Mouse (Mus musculus): Measurements from ENCODE around the gene Stx8.

- TF ChIP-seq CTCF (IDR thresholded peaks at IDR 0.05; ENCODE audit: extremely low read depth, insufficient read depth, low read length): no peak
- TF ChIP-seq POLR2A (IDR thresholded peaks at IDR 0.05; ENCODE audit: extremely low read depth, insufficient read depth, low read length): no peak
Measured at GRCm38 (mm10) chr11:68051305-68051704, 85.3 kb downstream of the Stx8 start.
